Mouse (Mus musculus) heart, embryonic 16.5 days (tissue): Measurements from ENCODE around the gene Snx13. TPM values are rescaled to one million over a fixed set of nuclear protein-coding genes. Genes with fewer than 3 reads are reported as not detected.
A peak's percentile ranks its signal among the peaks of the same experiment; 100 is the strongest.

Experiments
- ATAC-seq: fragments of 200-750 bp; cut with Nextera tagmentation; replicated peaks from 2 replicates; pipeline ENCODE4 v1.8.0; 2017; ENCODE audit warnings: moderate number of reproducible peaks; ENCODE audit not compliant: insufficient read depth, low FRiP score; ENCODE audit errors: extremely low read depth
- H3K27ac ChIP-seq: fragments of 300-500 bp; sonication (generic); 2 replicates; pipeline ENCODE4 v1.5.1; 2014; ENCODE audit warnings: mild to moderate bottlenecking, low read length, control low read depth, moderate library complexity
- H3K27me3 ChIP-seq: fragments of 300-500 bp; sonication (generic); 2 replicates; pipeline ENCODE4 v1.6.1; 2014; ENCODE audit warnings: low read length, mixed read lengths; ENCODE audit not compliant: control insufficient read depth, insufficient read depth
- H3K36me3 ChIP-seq: fragments of 300-500 bp; sonication (generic); 2 replicates; pipeline ENCODE4 v1.6.1; 2014; ENCODE audit not compliant: control insufficient read depth, insufficient read depth
- H3K4me1 ChIP-seq: fragments of 300-500 bp; sonication (generic); 2 replicates; pipeline ENCODE4 v1.6.1; 2014; ENCODE audit warnings: low read length, mixed read lengths; ENCODE audit not compliant: control insufficient read depth, insufficient read depth
- H3K4me2 ChIP-seq: fragments of 300-500 bp; sonication (generic); 2 replicates; pipeline ENCODE4 v1.6.1; 2014; ENCODE audit warnings: low read depth, mild to moderate bottlenecking, control low read depth, low read length
- H3K4me3 ChIP-seq: fragments of 300-500 bp; sonication (generic); 2 replicates; pipeline ENCODE4 v1.5.1; 2014; ENCODE audit warnings: mild to moderate bottlenecking, control low read depth, low read length
- H3K9ac ChIP-seq: fragments of 300-500 bp; sonication (generic); 2 replicates; pipeline ENCODE4 v1.6.1; 2014; ENCODE audit warnings: low read length, control low read depth
- H3K9me3 ChIP-seq: fragments of 300-500 bp; sonication (generic); replicated peaks from 2 replicates; pipeline ENCODE4 v1.6.1; 2016; ENCODE audit warnings: low read length; ENCODE audit not compliant: control insufficient read depth
- WGBS: fragments of 180-500 bp; shearing (Covaris S2); extraction: QIAGEN DNeasy Blood & Tissue Kit; methylation state at CpG from one replicate; pipeline ENCODE4 v1.1.7; 2014; 5-methylcytosine and 5-hydroxymethylcytosine counted together
- polyA plus RNA-seq: library from polyadenylated mRNA; unstranded; fragments of >200 nt; fragmentation: Nextera tagmentation; extraction: Ambion mirVana; gene quantifications from 2 replicates; pipeline ENCODE4 v1.2.1, GENCODE M21; 2015

Gene Snx13
- polyA plus RNA-seq, 1 experiment from 2014 or later, result 33.8 TPM

GRCm38 (mm10) chr12:35039571-35039936 lies 7.4 kb upstream of the Snx13 start:
- H3K27ac ChIP-seq, result peak overlapping the region; percentile 82
- H3K4me2 ChIP-seq, result peak overlapping the region; percentile 55
- ATAC-seq, result no peak
- H3K4me3 ChIP-seq, result peak overlapping the region; percentile 45
- no peaks in the 10 kb centered on the region for H3K36me3 ChIP-seq
- H3K27me3 ChIP-seq, result no peaks in the 10 kb centered on the region
- peaks cover 9% of the 10 kb centered on the region for H3K4me1 ChIP-seq
- H3K9me3 ChIP-seq, result no peaks in the 10 kb centered on the region
- 71% methylated on average over 5 of the region's 5 CpGs for WGBS
- H3K9ac ChIP-seq, result peak overlapping the region; percentile 56

GRCm38 (mm10) chr12:35041964-35042363 lies 5.0 kb upstream of the Snx13 start:
- 77% methylated on average over 8 of the region's 8 CpGs for WGBS
- ATAC-seq, result no peak
- Histone ChIP-seq H3K4me1 (peaks cover 11% of the 10 kb centered on the region), H3K27me3 (no peaks in the 10 kb centered on the region), H3K4me2 (no peak overlapping the region), H3K36me3 (no peaks in the 10 kb centered on the region), H3K9me3 (no peaks in the 10 kb centered on the region), H3K9ac (no peak overlapping the region), H3K4me3 (no peak overlapping the region), H3K27ac (no peak overlapping the region)

GRCm38 (mm10) chr12:35046310-35046998 lies 532 bp upstream of the Snx13 start:
- Histone ChIP-seq H3K27ac (peak overlapping the region; percentile 97), H3K9ac (peak overlapping the region; percentile 98), H3K36me3 (no peaks in the 10 kb centered on the region), H3K9me3 (no peaks in the 10 kb centered on the region), H3K4me1 (peaks cover 20% of the 10 kb centered on the region), H3K27me3 (no peaks in the 10 kb centered on the region), H3K4me3 (peak overlapping the region; percentile 98), H3K4me2 (peak overlapping the region; percentile 78)
- ATAC-seq, result peak; percentile 62
- WGBS, result 2% methylated on average over 36 of the region's 36 CpGs

GRCm38 (mm10) chr12:35047320-35048225 lies 587 bp downstream of the Snx13 start:
- Histone ChIP-seq H3K9me3 (no peaks in the 10 kb centered on the region), H3K36me3 (no peaks in the 10 kb centered on the region)
- 1% methylated on average over 52 of the region's 65 CpGs for WGBS

GRCm38 (mm10) chr12:35048891-35049290 lies 1.9 kb downstream of the Snx13 start:
- Histone ChIP-seq H3K9ac (no peak overlapping the region), H3K9me3 (no peaks in the 10 kb centered on the region), H3K27me3 (no peaks in the 10 kb centered on the region), H3K4me1 (peaks cover 23% of the 10 kb centered on the region), H3K27ac (no peak overlapping the region), H3K4me3 (no peak overlapping the region), H3K36me3 (no peaks in the 10 kb centered on the region), H3K4me2 (peak overlapping the region; percentile 38; the same call in 1 of the 2 replicates)
- WGBS, result 36% methylated on average over 3 of the region's 3 CpGs
- ATAC-seq, result no peak

More at GRCm38 (mm10) chr12:35047320-35048225, 587 bp downstream of the Snx13 start:
- peak overlapping the region; percentile 76 for H3K4me2 ChIP-seq
- H3K4me1 ChIP-seq, result peaks cover 21% of the 10 kb centered on the region
- H3K27ac ChIP-seq, result peak overlapping the region; percentile 97
- peak overlapping the region; percentile 98 for H3K4me3 ChIP-seq
- H3K9ac ChIP-seq, result peak overlapping the region; percentile 98
- no peaks in the 10 kb centered on the region for H3K27me3 ChIP-seq
- peak; percentile 71 for ATAC-seq

GRCm38 (mm10) chr12:35050501-35050900 lies 3.5 kb downstream of the Snx13 start:
- H3K9me3 ChIP-seq, result no peaks in the 10 kb centered on the region
- H3K36me3 ChIP-seq, result no peaks in the 10 kb centered on the region
- peaks cover 29% of the 10 kb centered on the region for H3K4me1 ChIP-seq
- WGBS, result 61% methylated on average over 3 of the region's 3 CpGs
- no peak overlapping the region for H3K4me2 ChIP-seq
- ATAC-seq, result no peak
- H3K27me3 ChIP-seq, result no peaks in the 10 kb centered on the region
- H3K27ac ChIP-seq, result no peak overlapping the region
- no peak overlapping the region for H3K9ac ChIP-seq
- no peak overlapping the region for H3K4me3 ChIP-seq

GRCm38 (mm10) chr12:35050964-35051758 lies 4.2 kb downstream of the Snx13 start:
- 0 out of 2 replicates have a peak overlapping the region, but pooled peaks have one; percentile 21 for H3K4me2 ChIP-seq
- H3K9ac ChIP-seq, result no peak overlapping the region; the same call in 1 of the 2 replicates
- no peak overlapping the region for H3K4me3 ChIP-seq
- no peaks in the 10 kb centered on the region for H3K27me3 ChIP-seq
- WGBS, result 50% methylated on average over 7 of the region's 7 CpGs
- no peaks in the 10 kb centered on the region for H3K36me3 ChIP-seq
- ATAC-seq, result no peak
- H3K4me1 ChIP-seq, result peaks cover 31% of the 10 kb centered on the region
- no peaks in the 10 kb centered on the region for H3K9me3 ChIP-seq
- H3K27ac ChIP-seq, result peak overlapping the region; percentile 48

GRCm38 (mm10) chr12:35054420-35054819 lies 7.4 kb downstream of the Snx13 start:
- Histone ChIP-seq H3K4me1 (peaks cover 20% of the 10 kb centered on the region), H3K27me3 (no peaks in the 10 kb centered on the region), H3K36me3 (peaks cover 8% of the 10 kb centered on the region), H3K4me2 (no peak overlapping the region), H3K9me3 (peaks cover 6% of the 10 kb centered on the region), H3K9ac (no peak overlapping the region), H3K4me3 (no peak overlapping the region), H3K27ac (no peak overlapping the region)
- no peak for ATAC-seq
- WGBS, result 68% methylated on average over 6 of the region's 6 CpGs
